Mouse (Mus musculus): ENCODE measurements at regions not wholly inside any gene's neighbourhood (a gene's known extent, or its start where the extent isn't known, plus 50 kb on each side); places are given as distances from the start of the nearest gene placed in this dataset.

DNA sequence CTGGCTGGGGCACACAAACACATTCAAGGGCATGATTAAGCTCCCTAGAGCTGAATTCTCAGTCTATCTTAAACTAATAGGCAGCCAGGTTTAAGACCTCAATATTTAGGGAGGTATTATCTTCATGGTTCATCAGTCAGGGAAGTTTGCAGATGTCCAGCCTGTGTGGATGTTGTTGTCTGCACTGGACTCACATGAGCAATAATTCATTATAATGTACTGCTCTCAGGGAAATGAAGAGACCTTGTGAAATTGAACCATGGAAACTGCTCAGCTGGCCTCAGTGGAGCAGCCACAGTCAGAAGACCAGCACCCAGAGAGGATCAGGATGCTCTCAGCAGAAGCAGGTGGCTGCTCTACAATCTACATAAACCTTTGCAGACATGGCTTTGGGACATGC is 415.3 kb upstream of the Sox11 start:
- TF ChIP-seq CTCF (IDR thresholded peaks at IDR 0.05; ENCODE audit: insufficient read depth, low read depth, low read length) (no peak), POLR2A (IDR thresholded peaks at IDR 0.05; ENCODE audit: insufficient read depth, low read depth, low read length) (no peak)

Measured in olfactory bulb, adult 2 months (tissue).